Mouse (Mus musculus) E14TG2a.4 (cell line): ENCODE measurements around the gene Golga7b.

ENCODE experiments used
- CTCF ChIP-seq: conservative IDR thresholded peaks from 2 replicates; pipeline ENCODE4 v1.5.1; 2014; ENCODE audit warnings: low read length
- NANOG ChIP-seq: IDR thresholded peaks from 2 replicates; pipeline ENCODE4 v1.6.1; 2014; ENCODE audit warnings: borderline replicate concordance, low read length, mixed read lengths

DNA sequence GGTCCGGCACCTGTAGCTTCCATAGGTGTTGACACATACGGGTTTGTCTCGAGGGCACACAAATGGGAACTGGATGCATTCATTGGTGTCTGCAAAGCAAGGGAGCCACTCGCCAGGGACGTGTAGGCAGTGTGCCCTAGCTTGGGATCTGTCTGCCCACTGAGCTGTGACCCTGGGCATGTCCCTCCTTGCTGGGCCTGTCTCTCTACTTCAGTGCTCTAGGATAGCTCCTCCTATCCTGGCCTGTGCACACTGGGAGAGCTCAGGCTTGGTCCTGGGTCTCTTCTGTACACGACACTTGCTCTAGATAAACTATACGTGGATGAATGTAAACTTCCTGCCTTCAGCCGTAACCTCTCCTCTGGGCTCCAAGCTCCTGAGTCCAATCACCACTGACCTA lies 36.8 kb downstream of the Golga7b start:
- no peak for TF ChIP-seq CTCF
- no peak for TF ChIP-seq NANOG
